Mouse (Mus musculus) c-Kit-positive CD71-positive TER-119-negative erythroid progenitor cells, embryonic 14.5 days (primary cell): Measurements from ENCODE around the gene C730034F03Rik.

Experiments used
- DNase-seq: peaks from one replicate; pipeline ENCODE4 v3.0.0-alpha.2; 2013; ENCODE audit warnings: low read depth

Gene C730034F03Rik

GRCm38 (mm10) chr15:89432946-89433345 lies 3.6 kb downstream of the C730034F03Rik start:
- DNase-seq: no peak

GRCm38 (mm10) chr15:89434136-89434535 lies 4.7 kb downstream of the C730034F03Rik start:
- DNase-seq: no peak

GRCm38 (mm10) chr15:89435878-89436277 lies 6.5 kb downstream of the C730034F03Rik start:
- DNase-seq: no peak

GRCm38 (mm10) chr15:89442486-89443070 lies 13.2 kb downstream of the C730034F03Rik start:
- no peak for DNase-seq

- peak; percentile 67 for DNase-seq
Measured at GRCm38 (mm10) chr15:89452906-89453864, 23.8 kb downstream of the C730034F03Rik start.

GRCm38 (mm10) chr15:89453865-89454478 lies 24.6 kb downstream of the C730034F03Rik start, which contains the start of gene Mapk8ip2:
Gene Mapk8ip2, plus strand, starts transcription at chr15:89453913.
- no peak for DNase-seq

GRCm38 (mm10) chr15:89454857-89455256 lies 25.5 kb downstream of the C730034F03Rik start:
- no peak for DNase-seq

- no peak for DNase-seq
Measured at GRCm38 (mm10) chr15:89455642-89456041, 26.3 kb downstream of the C730034F03Rik start.

GRCm38 (mm10) chr15:89458942-89459341 lies 29.6 kb downstream of the C730034F03Rik start:
- no peak for DNase-seq

- DNase-seq: no peak
Measured at GRCm38 (mm10) chr15:89459821-89460220, 30.4 kb downstream of the C730034F03Rik start.

GRCm38 (mm10) chr15:89460298-89460697 lies 30.9 kb downstream of the C730034F03Rik start:
- DNase-seq: no peak

GRCm38 (mm10) chr15:89461321-89461720 lies 31.9 kb downstream of the C730034F03Rik start:
- no peak for DNase-seq

GRCm38 (mm10) chr15:89462176-89462575 lies 32.8 kb downstream of the C730034F03Rik start:
- no peak for DNase-seq

GRCm38 (mm10) chr15:89463334-89464235 lies 34.2 kb downstream of the C730034F03Rik start:
- no peak for DNase-seq

- DNase-seq: no peak
Measured at GRCm38 (mm10) chr15:89465052-89465451, 35.7 kb downstream of the C730034F03Rik start.

- no peak for DNase-seq
Measured at GRCm38 (mm10) chr15:89468577-89468976, 39.2 kb downstream of the C730034F03Rik start.

GRCm38 (mm10) chr15:89471476-89471875 lies 42.1 kb downstream of the C730034F03Rik start:
- DNase-seq: no peak

- no peak for DNase-seq
Measured at GRCm38 (mm10) chr15:89473370-89473769, 44.0 kb downstream of the C730034F03Rik start.

- no peak for DNase-seq
Measured at GRCm38 (mm10) chr15:89473921-89474320, 44.5 kb downstream of the C730034F03Rik start.

- DNase-seq: no peak
Measured at GRCm38 (mm10) chr15:89474596-89475292, 45.4 kb downstream of the C730034F03Rik start.

- no peak for DNase-seq
Measured at GRCm38 (mm10) chr15:89475293-89475600, 45.9 kb downstream of the C730034F03Rik start.
